Comparison of ENCODE assay signal across 17 mouse cellular contexts in genomic region chr3:99247996-99248801, GRCm38 (mm10). TPM values are rescaled to one million over a fixed set of nuclear protein-coding genes. Genes with fewer than 3 reads are reported as not detected.
DNase-seq lines count a peak whose midpoint lies in the region; ATAC-seq lines count a peak whose summit lies in the region.
"Had no signal": no experiment of that assay in that cellular context is flagged by ENCODE, and none has a peak within 500 bp of the region (broad histone marks: within the 10 kb centered on the region; RNA-seq: fewer than 3 reads in every experiment).

No protein-coding gene starts in this region.

- H3K4me3 ChIP-seq in liver, embryonic 11.5 days (ENCODE audit: low read depth, low read length) = no peak overlapping the region
- H3K4me3 ChIP-seq in limb, embryonic 11.5 days (ENCODE audit: low read depth, low read length) = no peak overlapping the region; the same call in 1 of the 2 replicates
- no peak overlapping the region for H3K4me3 ChIP-seq in heart, embryonic 12.5 days
- H3K4me3 ChIP-seq: heart, embryonic 15.5 days; liver, embryonic 12.5 days; myocyte had no signal

- 3% methylated on average over 28 of the region's 28 CpGs for WGBS in liver, embryonic 11.5 days
- under 1% methylated on average over 28 of the region's 28 CpGs for WGBS in limb, embryonic 11.5 days
- 2% methylated on average over 28 of the region's 28 CpGs for WGBS in heart, embryonic 12.5 days

- H3K9ac ChIP-seq in liver, embryonic 11.5 days (ENCODE audit: low read depth, low read length) = no peak overlapping the region
- peak overlapping the region; percentile 52 for H3K9ac ChIP-seq in limb, embryonic 11.5 days (ENCODE audit: low read length)
- H3K9ac ChIP-seq in heart, embryonic 12.5 days = no peak overlapping the region
- H3K9ac ChIP-seq: heart, embryonic 15.5 days; liver, embryonic 12.5 days had no signal

- H3K27ac ChIP-seq in liver, embryonic 11.5 days (ENCODE audit: low read depth, low read length) = no peak overlapping the region
- peak overlapping the region; percentile 94 for H3K27ac ChIP-seq in limb, embryonic 11.5 days (replicated peaks; ENCODE audit: low read depth, low read length)
- no peak overlapping the region for H3K27ac ChIP-seq in heart, embryonic 12.5 days (ENCODE audit: poor library complexity, severe bottlenecking)
- H3K27ac ChIP-seq: heart, embryonic 15.5 days; liver, embryonic 12.5 days had no signal

- H3K9me3 ChIP-seq in liver, embryonic 11.5 days (ENCODE audit: control insufficient read depth, low read length) = no peaks in the 10 kb centered on the region
- no peaks in the 10 kb centered on the region for H3K9me3 ChIP-seq in limb, embryonic 11.5 days (ENCODE audit: control insufficient read depth, low read length)
- no peaks in the 10 kb centered on the region for H3K9me3 ChIP-seq in heart, embryonic 12.5 days (replicated peaks)
- H3K9me3 ChIP-seq: heart, embryonic 15.5 days; liver, embryonic 12.5 days had no signal

- ATAC-seq in liver, embryonic 11.5 days (replicated peaks; ENCODE audit: low FRiP score) = no peak
- ATAC-seq in limb, embryonic 11.5 days (ENCODE audit: insufficient number of reproducible peaks, low FRiP score, low TSS enrichment, low read depth) = peak; percentile 61; the same call in 1 of the 2 replicates
- no peak for ATAC-seq in heart, embryonic 12.5 days (ENCODE audit: insufficient number of reproducible peaks, low FRiP score)
- ATAC-seq: CD4-positive, CD25-positive, alpha-beta regulatory T cell, adult 4 months; liver, embryonic 12.5 days; Patski had no signal

- H3K4me2 ChIP-seq in liver, embryonic 11.5 days = no peak overlapping the region
- peak overlapping the region; percentile 88 for H3K4me2 ChIP-seq in limb, embryonic 11.5 days (ENCODE audit: low read depth, severe bottlenecking)
- no peak overlapping the region for H3K4me2 ChIP-seq in heart, embryonic 12.5 days
- H3K4me2 ChIP-seq: heart, embryonic 15.5 days; liver, embryonic 12.5 days had no signal

- peak; percentile 32 for DNase-seq in liver, embryonic 11.5 days (ENCODE audit: low spot score)
- DNase-seq in liver (no peak), ES-CJ7 (ENCODE audit: low read depth, low spot score) (peak; percentile 68)
- DNase-seq in embryo, embryonic 9.5 days (ENCODE audit: extremely low spot score) = peak; percentile 58
- peak; percentile 82 for DNase-seq in limb, embryonic 11.5 days (ENCODE audit: low spot score)
- DNase-seq in left cerebral cortex, adult 8-10 months (ENCODE audit: low spot score in 2 of 2) = no peak
- no peak for DNase-seq in adrenal gland, postnatal 25 days
- DNase-seq: adrenal gland, adult 2 months; kidney, postnatal 14 days; thymus, adult 2 months had no signal

- H3K27me3 ChIP-seq in liver, embryonic 11.5 days (replicated peaks; ENCODE audit: control insufficient read depth, insufficient read depth, low read length) = peaks cover 94% of the 10 kb centered on the region
- H3K27me3 ChIP-seq in limb, embryonic 11.5 days (ENCODE audit: control insufficient read depth, insufficient read depth, low read length) = peaks cover 7% of the 10 kb centered on the region; the same call in 1 of the 2 replicates
- H3K27me3 ChIP-seq in heart, embryonic 12.5 days (replicated peaks) = peaks cover 94% of the 10 kb centered on the region

- no peaks in the 10 kb centered on the region for H3K4me1 ChIP-seq in liver, embryonic 11.5 days (replicated peaks; ENCODE audit: control insufficient read depth, insufficient read depth, low read length)
- H3K4me1 ChIP-seq in limb, embryonic 11.5 days (ENCODE audit: control insufficient read depth, insufficient read depth, low read length) = peaks cover 36% of the 10 kb centered on the region
- H3K4me1 ChIP-seq in heart, embryonic 12.5 days (replicated peaks) = peaks cover 6% of the 10 kb centered on the region; the same call in 1 of the 2 replicates
- H3K4me1 ChIP-seq: liver, embryonic 12.5 days had no signal

- no peaks in the 10 kb centered on the region for H3K36me3 ChIP-seq in liver, embryonic 11.5 days (ENCODE audit: control insufficient read depth, insufficient read depth, low read length)
- H3K36me3 ChIP-seq in limb, embryonic 11.5 days (ENCODE audit: control insufficient read depth, insufficient read depth, low read length) = no peaks in the 10 kb centered on the region
- H3K36me3 ChIP-seq in heart, embryonic 12.5 days = no peaks in the 10 kb centered on the region
- H3K36me3 ChIP-seq: heart, embryonic 15.5 days; liver, embryonic 12.5 days had no signal

RNA-seq across cellular contexts. Expression of gene Tbx15, which starts 8.0 kb away (rescaled TPM):
- polyA plus RNA-seq in liver, embryonic 11.5 days (2014; fragmentation: Nextera tagmentation; extraction: Ambion mirVana) = 0.29 and 0.45 TPM in 2 replicates
- 50.7 and 55.2 TPM in 2 replicates for polyA plus RNA-seq in limb, embryonic 11.5 days (2014; fragmentation: Nextera tagmentation; extraction: Ambion mirVana)
- 1 to 10 TPM in 2 of 4 experiments, under 1 TPM in 2; 0.72 to 1.9 (median 1.1) TPM for total RNA-seq in left cerebral cortex, adult 8-10 months (2022)
- polyA plus RNA-seq in heart, embryonic 12.5 days (2016; fragmentation: Nextera tagmentation; extraction: Ambion mirVana) = 0.08 and 0.11 TPM in 2 replicates
- total RNA-seq in adrenal gland, postnatal 25 days (2021) = 0.55 TPM in 1 of 2 replicates, not detected in the other
- polyA plus RNA-seq: CD4-positive, CD25-positive, alpha-beta regulatory T cell, adult 4 months; intestine, embryonic 14.5 days; liver, embryonic 12.5 days had no signal

Comparison
In these comparisons a context has a peak if more than half of its experiments do, and no peak if none do; other contexts are left out.
1. DNase-seq: peak in liver, embryonic 11.5 days (single experiment), ES-CJ7 (single experiment), embryo, embryonic 9.5 days (single experiment) and limb, embryonic 11.5 days (single experiment); none in liver (single experiment), left cerebral cortex, adult 8-10 months (0 of 2) and adrenal gland, postnatal 25 days (single experiment).
2. RNA of gene Tbx15, which starts 8.0 kb away (polyA plus RNA-seq): 50.7 to 55.2 TPM in limb, embryonic 11.5 days; 0.29 to 0.45 TPM in liver, embryonic 11.5 days and 0.08 to 0.11 TPM in heart, embryonic 12.5 days; every median in the first group is over 10 times any median in the second.